Mouse (Mus musculus) midbrain, embryonic 14.5 days (tissue): ENCODE data around the gene Btbd9. TPM values are rescaled to one million over a fixed set of nuclear protein-coding genes. Genes with fewer than 3 reads are reported as not detected.

Experiments used
- ATAC-seq: fragments of 200-750 bp; cut with Nextera tagmentation; 2 replicates; pipeline ENCODE4 v1.8.0; 2017; ENCODE audit warnings: moderate number of reproducible peaks, moderate library complexity; ENCODE audit not compliant: low FRiP score, low TSS enrichment
- DNase-seq: peaks from one replicate; pipeline ENCODE4 v3.0.0-alpha.2; 2015
- H3K27ac ChIP-seq: fragments of 300-500 bp; sonication (generic); replicated peaks from 2 replicates; pipeline ENCODE4 v1.5.1; 2014; ENCODE audit warnings: mild to moderate bottlenecking, low read depth, low read length, moderate library complexity
- H3K27me3 ChIP-seq: fragments of 300-500 bp; sonication (generic); 2 replicates; pipeline ENCODE4 v1.6.1; 2014; ENCODE audit warnings: low read length, control low read depth, mixed read lengths; ENCODE audit not compliant: control insufficient read depth, insufficient read depth
- H3K36me3 ChIP-seq: fragments of 300-500 bp; sonication (generic); 2 replicates; pipeline ENCODE4 v1.6.1; 2014; ENCODE audit warnings: low read length, control low read depth; ENCODE audit not compliant: control insufficient read depth, insufficient read depth
- H3K4me1 ChIP-seq: fragments of 300-500 bp; sonication (generic); 2 replicates; pipeline ENCODE4 v1.6.1; 2014; ENCODE audit warnings: mild to moderate bottlenecking, antibody characterized with exemption, low read length, control low read depth; ENCODE audit not compliant: control insufficient read depth, insufficient read depth
- H3K4me2 ChIP-seq: fragments of 300-500 bp; sonication (generic); 2 replicates; pipeline ENCODE4 v1.6.1; 2014; ENCODE audit warnings: mild to moderate bottlenecking, low read length, moderate library complexity
- H3K4me3 ChIP-seq: fragments of 300-500 bp; sonication (generic); replicated peaks from 2 replicates; pipeline ENCODE4 v1.5.1; 2014; ENCODE audit warnings: low read depth, low read length
- H3K9ac ChIP-seq: fragments of 300-500 bp; sonication (generic); replicated peaks from 2 replicates; pipeline ENCODE4 v1.6.1; 2014; ENCODE audit warnings: mild to moderate bottlenecking, low read length, moderate library complexity
- H3K9me3 ChIP-seq: fragments of 300-500 bp; sonication (generic); 2 replicates; pipeline ENCODE4 v1.6.1; 2016; ENCODE audit warnings: low read length, control low read depth, mixed read lengths; ENCODE audit not compliant: control insufficient read depth
- WGBS: fragments of 180-500 bp; shearing (Covaris S2); extraction: QIAGEN DNeasy Blood & Tissue Kit; methylation state at CpG from one replicate; pipeline ENCODE4 v1.1.7; 2014; 5-methylcytosine and 5-hydroxymethylcytosine counted together
- polyA plus RNA-seq: library from polyadenylated mRNA; unstranded; fragments of >200 nt; fragmentation: Nextera tagmentation; extraction: Ambion mirVana; gene quantifications from 2 replicates; pipeline ENCODE4 v1.2.1, GENCODE M21; 2014

Gene Btbd9
- polyA plus RNA-seq, 1 experiment from 2014 or later = 140 TPM

DNA sequence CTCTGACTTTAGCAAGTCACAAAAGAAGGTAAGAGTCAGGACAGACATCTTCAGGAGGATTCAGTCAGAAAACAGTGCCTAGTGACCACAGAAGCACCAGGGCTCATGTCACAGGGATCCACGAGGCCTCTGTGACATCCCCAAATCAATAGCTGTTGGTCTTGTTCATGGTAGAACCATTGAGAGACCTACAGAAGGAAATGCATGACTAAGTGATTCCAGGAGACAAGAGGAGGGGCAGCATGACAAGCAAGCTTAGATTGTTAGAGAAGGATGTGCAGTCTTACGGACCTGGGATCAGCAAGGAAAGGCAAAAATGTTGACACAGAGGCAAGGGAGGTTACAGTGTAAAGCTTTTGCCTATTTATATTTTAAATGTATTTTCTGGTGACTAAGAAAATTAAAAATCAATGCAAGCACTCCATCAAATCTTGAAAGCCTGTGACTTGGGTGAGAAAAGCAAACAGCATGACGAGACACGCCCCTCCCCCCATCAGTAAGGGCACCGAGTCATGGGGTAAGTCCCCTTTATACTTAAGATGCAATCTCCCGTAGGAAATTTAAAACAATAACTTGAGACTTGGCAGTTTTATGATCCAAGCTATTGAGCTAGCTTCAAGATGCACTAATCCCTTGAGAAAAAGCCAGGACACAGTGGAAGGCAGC, 315.5 kb downstream of the Btbd9 start:
- DNase-seq = no peak
- 45% methylated on average over 6 of the region's 6 CpGs for WGBS
- no peak overlapping the region for H3K9ac ChIP-seq
- H3K4me3 ChIP-seq = no peak overlapping the region
- H3K4me2 ChIP-seq = no peak overlapping the region
- H3K27me3 ChIP-seq = no peaks in the 10 kb centered on the region
- no peak overlapping the region for H3K27ac ChIP-seq
- peaks cover 41% of the 10 kb centered on the region for H3K4me1 ChIP-seq
- H3K36me3 ChIP-seq = no peaks in the 10 kb centered on the region
- ATAC-seq = no peak
- no peaks in the 10 kb centered on the region for H3K9me3 ChIP-seq

DNA sequence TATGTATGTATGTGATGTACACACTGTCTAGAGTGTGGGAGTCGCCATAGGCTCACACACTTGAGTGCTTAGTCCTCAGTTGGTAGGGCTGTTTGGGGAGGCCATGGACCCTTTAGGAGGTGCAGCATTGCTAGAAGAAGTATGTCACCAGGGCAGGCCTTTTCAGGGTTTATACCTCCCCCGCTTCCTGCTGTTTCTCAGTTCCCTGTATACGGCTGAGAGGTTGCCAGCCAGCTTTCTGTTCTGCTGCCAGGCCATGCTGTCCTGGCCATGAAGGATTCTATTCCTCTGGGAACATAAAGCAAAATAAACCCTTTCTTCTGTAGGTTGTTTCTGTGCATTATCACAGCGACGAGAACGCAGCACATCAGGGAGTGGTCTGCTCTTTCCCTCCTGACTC, 316.4 kb downstream of the Btbd9 start:
- 77% methylated on average over 6 of the region's 6 CpGs for WGBS
- peaks cover 43% of the 10 kb centered on the region for H3K4me1 ChIP-seq

DNA sequence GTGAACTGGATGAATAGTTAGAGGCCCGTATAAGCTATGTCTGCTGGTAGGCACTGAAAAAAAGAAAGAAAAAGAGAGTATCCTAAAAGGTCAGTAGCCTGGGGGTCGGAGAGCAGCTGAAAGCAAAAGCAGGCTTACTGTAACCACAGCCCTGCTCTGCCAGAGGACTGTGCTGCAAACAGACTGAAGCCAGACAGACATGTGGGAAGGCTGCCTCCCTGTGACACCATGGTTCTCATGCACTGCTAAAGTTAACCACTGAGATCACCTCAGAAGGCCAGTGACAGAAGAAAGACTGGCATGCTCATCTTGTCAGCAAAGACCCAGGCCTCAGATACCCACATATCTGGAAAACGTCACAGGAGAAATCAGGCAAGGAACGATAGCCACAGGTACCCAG, 317.8 kb downstream of the Btbd9 start:
- Histone ChIP-seq H3K27me3 (no peaks in the 10 kb centered on the region), H3K9me3 (no peaks in the 10 kb centered on the region), H3K9ac (no peak overlapping the region), H3K27ac (no peak overlapping the region), H3K4me1 (peaks cover 51% of the 10 kb centered on the region), H3K4me2 (no peak overlapping the region), H3K36me3 (no peaks in the 10 kb centered on the region), H3K4me3 (no peak overlapping the region)
- 70% methylated on average over 4 of the region's 4 CpGs for WGBS
- ATAC-seq (no peak), DNase-seq (no peak)

More for the DNA sequence above, 316.4 kb downstream of the Btbd9 start:
- no peaks in the 10 kb centered on the region for H3K36me3 ChIP-seq
- H3K27ac ChIP-seq = 0 out of 2 replicates have a peak overlapping the region, but pooled peaks have one; percentile 13
- no peak overlapping the region for H3K9ac ChIP-seq
- DNase-seq (no peak), ATAC-seq (no peak)
- no peak overlapping the region for H3K4me2 ChIP-seq
- H3K9me3 ChIP-seq = no peaks in the 10 kb centered on the region
- H3K27me3 ChIP-seq = no peaks in the 10 kb centered on the region
- H3K4me3 ChIP-seq = no peak overlapping the region

DNA sequence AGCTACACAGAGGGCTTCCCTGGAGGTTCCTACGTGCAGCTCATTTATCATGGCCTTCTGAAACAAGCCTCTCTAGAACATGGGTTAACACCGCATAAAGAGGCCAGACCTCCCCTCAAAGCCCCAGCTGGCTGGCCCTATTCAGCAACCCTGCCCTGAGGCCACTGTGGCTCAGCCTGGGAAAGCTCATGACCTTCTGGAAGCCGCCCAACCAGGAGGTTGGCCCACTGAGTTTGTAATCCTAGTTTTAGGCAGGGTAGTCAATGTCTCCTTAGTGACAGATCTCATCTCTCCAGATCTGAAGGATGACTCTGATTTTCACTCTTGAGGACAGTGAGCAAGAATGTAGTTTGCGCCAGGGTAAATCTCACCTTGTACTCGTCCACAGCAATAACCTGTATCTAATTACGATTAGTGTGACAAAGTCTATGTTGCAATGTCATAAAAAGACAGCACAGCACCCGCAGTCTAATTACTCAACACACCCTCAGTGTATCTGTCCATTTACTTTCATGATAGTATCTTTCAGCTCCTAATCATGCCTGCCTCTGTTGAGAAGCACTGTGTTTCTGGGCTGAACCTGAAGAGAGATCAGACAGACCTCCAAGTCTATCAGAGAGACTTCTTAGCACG, 320.2 kb downstream of the Btbd9 start:
- H3K27ac ChIP-seq = 0 out of 2 replicates have a peak overlapping the region, but pooled peaks have one; percentile 20
- H3K9ac ChIP-seq = no peak overlapping the region
- DNase-seq (no peak), ATAC-seq (no peak)
- H3K4me1 ChIP-seq = peaks cover 33% of the 10 kb centered on the region
- no peak overlapping the region for H3K4me2 ChIP-seq
- no peaks in the 10 kb centered on the region for H3K27me3 ChIP-seq
- H3K4me3 ChIP-seq = no peak overlapping the region
- WGBS = 59% methylated on average over 8 of the region's 8 CpGs
- H3K36me3 ChIP-seq = no peaks in the 10 kb centered on the region
- H3K9me3 ChIP-seq = no peaks in the 10 kb centered on the region

DNA sequence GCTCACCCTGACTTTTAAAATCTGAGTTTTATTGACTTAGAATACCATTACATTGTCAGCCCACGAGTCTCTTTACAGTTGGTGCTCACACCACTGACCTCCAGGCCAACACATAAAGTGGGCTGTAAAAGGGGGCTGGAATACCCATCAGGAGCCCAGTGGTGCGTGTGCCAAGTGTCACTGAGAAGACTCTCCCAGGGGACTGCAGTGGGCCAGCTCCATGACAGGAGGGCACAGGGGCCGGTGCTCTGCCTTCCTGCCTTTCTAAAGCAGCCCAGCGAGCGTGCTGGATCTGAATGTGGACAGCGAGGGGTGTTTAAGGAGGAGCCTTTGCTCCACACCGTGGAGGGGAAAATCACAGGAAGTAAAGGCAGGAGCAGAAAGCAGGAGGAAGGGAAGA, 322.4 kb downstream of the Btbd9 start:
- 29% methylated on average over 7 of the region's 7 CpGs for WGBS
- Histone ChIP-seq H3K4me3 (no peak overlapping the region), H3K27me3 (no peaks in the 10 kb centered on the region), H3K4me1 (peaks cover 26% of the 10 kb centered on the region), H3K9ac (no peak overlapping the region), H3K9me3 (no peaks in the 10 kb centered on the region), H3K4me2 (no peak overlapping the region), H3K27ac (0 out of 2 replicates have a peak overlapping the region, but pooled peaks have one; percentile 2), H3K36me3 (no peaks in the 10 kb centered on the region)
- DNase-seq = no peak
- no peak for ATAC-seq

DNA sequence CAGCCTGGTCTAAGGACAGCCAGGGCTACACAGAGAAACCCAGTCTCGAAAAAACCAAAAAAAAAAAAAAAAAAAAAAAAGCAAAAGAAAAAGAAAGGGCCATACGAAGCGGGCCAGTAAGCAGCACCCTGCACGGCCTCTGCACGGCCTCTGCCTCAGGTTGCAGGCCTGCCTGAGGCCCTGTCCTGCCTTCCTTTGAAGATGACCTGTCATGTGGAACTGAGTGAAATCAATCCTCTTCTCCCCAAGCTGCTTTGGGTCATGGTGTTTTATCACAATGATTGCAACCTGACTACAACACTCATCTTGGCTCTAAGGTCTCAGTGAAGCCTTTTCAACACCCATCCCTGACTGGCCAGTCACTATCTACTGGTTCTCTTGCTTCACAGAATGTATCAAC, 323.3 kb downstream of the Btbd9 start:
- H3K4me3 ChIP-seq = no peak overlapping the region
- no peaks in the 10 kb centered on the region for H3K9me3 ChIP-seq
- 43% methylated on average over 5 of the region's 5 CpGs for WGBS
- no peak overlapping the region for H3K9ac ChIP-seq
- no peak overlapping the region for H3K27ac ChIP-seq
- H3K4me2 ChIP-seq = no peak overlapping the region
- no peaks in the 10 kb centered on the region for H3K36me3 ChIP-seq
- ATAC-seq (no peak), DNase-seq (no peak)
- no peaks in the 10 kb centered on the region for H3K27me3 ChIP-seq
- peaks cover 26% of the 10 kb centered on the region for H3K4me1 ChIP-seq

DNA sequence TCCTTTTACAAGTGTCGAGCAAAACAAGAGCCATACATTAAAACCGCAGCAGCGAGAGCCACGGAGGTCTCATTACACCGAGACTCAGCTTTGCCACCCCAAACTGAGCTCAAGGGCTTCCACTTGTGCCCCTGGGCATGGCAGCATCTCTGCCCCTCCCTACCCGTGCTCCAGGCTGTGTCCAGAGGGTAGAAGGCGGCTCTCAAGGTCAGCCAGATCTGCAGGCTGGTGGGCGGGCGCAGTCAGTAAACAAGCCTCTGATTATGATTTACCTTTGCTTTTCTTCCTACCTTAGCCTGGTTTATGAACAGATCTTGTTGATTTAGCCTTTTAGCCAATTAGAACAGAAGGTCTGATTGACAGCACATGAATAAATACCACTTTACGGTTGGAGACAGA, 331.0 kb downstream of the Btbd9 start:
- no peaks in the 10 kb centered on the region for H3K27me3 ChIP-seq
- peaks cover 34% of the 10 kb centered on the region for H3K4me1 ChIP-seq
- H3K4me2 ChIP-seq = no peak overlapping the region
- WGBS = 69% methylated on average over 10 of the region's 10 CpGs
- H3K4me3 ChIP-seq = no peak overlapping the region
- no peaks in the 10 kb centered on the region for H3K36me3 ChIP-seq
- peak overlapping the region; percentile 61 for H3K27ac ChIP-seq
- DNase-seq (no peak), ATAC-seq (no peak)
- H3K9me3 ChIP-seq = no peaks in the 10 kb centered on the region
- H3K9ac ChIP-seq = no peak overlapping the region

DNA sequence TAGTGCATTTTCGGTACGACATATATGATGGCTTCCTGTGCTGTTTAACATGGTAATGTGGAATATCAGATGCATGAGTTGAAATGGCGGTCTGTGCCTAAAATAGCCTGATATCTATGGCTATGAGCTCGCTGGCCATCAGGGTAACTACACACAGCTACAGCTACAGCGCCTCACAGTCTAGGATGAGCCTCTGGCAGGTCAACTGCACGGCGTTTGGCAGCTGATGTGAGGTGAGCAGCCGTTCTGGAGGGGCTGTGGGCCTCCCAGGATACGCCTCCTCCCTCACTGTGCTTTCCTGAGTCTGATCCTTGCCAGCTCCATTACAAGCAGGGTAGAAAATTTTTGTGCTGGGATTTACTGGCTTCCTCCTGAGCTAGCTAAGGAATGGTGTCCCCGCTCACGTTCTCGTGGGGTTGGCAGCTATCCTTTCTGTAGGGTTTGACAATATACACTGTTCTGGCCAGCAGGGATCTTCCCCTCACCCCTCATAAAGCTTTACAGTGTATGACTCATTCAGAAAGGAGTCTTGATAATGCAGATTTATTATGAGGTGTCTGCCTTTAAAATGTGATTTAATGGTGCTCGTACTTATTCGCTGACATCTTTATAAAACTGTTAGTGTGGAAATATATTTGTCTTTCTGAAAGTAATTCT, 331.5 kb downstream of the Btbd9 start:
- peaks cover 34% of the 10 kb centered on the region for H3K4me1 ChIP-seq
- H3K27ac ChIP-seq = peak overlapping the region; percentile 61
- peak; percentile 57 for DNase-seq

More for the DNA sequence above, 331.5 kb downstream of the Btbd9 start:
- no peaks in the 10 kb centered on the region for H3K36me3 ChIP-seq
- ATAC-seq = no peak
- no peak overlapping the region for H3K4me2 ChIP-seq
- no peak overlapping the region for H3K4me3 ChIP-seq
- no peaks in the 10 kb centered on the region for H3K9me3 ChIP-seq
- WGBS = 55% methylated on average over 14 of the region's 14 CpGs
- H3K9ac ChIP-seq = no peak overlapping the region; the same call in 1 of the 2 replicates
- H3K27me3 ChIP-seq = no peaks in the 10 kb centered on the region
